Comparison of ENCODE assay signal across 10 mouse cellular contexts in the genomic region with DNA sequence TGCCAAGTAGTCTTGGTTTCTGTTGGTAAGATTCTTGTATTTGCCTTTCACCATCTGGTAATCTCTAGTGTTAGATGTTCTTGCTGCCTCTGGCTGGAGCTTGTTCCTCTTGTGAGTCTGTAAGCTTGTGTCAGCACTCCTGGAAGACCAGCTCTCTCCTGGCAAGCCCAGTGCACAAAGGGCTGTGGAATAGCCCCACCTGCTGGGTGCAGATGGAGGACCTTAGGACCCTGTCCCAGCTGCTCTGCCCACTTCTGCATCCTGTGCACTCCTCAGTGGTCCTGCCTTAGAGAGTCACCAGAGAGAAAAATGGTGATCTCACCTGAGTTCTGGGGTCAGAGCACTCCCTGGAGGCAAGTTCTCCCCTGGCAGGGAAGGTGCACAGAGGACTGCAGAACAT.
DNase-seq lines count a peak whose midpoint lies in the region; ATAC-seq and TF ChIP-seq lines count a peak whose summit lies in the region.
"Had no signal": no experiment of that assay in that cellular context is flagged by ENCODE, and none has a peak within 500 bp of the region (broad histone marks: within the 10 kb centered on the region; RNA-seq: fewer than 3 reads in every experiment).

No protein-coding gene starts in this region.

- H3K4me3 ChIP-seq in gastrocnemius, adult 2 months: no peak overlapping the region
- H3K4me3 ChIP-seq in kidney, embryonic 14.5 days (ENCODE audit: low read length): no peak overlapping the region
- H3K4me3 ChIP-seq: limb, embryonic 12.5 days had no signal

- H3K36me3 ChIP-seq in kidney, embryonic 14.5 days (ENCODE audit: control insufficient read depth, insufficient read depth, low read length): no peaks in the 10 kb centered on the region
- H3K36me3 ChIP-seq: limb, embryonic 12.5 days had no signal

- H3K9me3 ChIP-seq in kidney, embryonic 14.5 days (ENCODE audit: control insufficient read depth, low read length): no peaks in the 10 kb centered on the region
- H3K9me3 ChIP-seq: limb, embryonic 12.5 days had no signal

- no peaks in the 10 kb centered on the region for H3K4me1 ChIP-seq in kidney, embryonic 14.5 days (ENCODE audit: control insufficient read depth, insufficient read depth, low read length)
- H3K4me1 ChIP-seq: limb, embryonic 12.5 days had no signal

- peak; percentile 56 for TF ChIP-seq CTCF in gastrocnemius, adult 2 months (IDR thresholded peaks at IDR 0.05)

- no peak overlapping the region for H3K4me2 ChIP-seq in kidney, embryonic 14.5 days (replicated peaks; ENCODE audit: low read depth, low read length)
- H3K4me2 ChIP-seq: limb, embryonic 12.5 days had no signal

- H3K9ac ChIP-seq in kidney, embryonic 14.5 days (ENCODE audit: low read depth, low read length): no peak overlapping the region
- H3K9ac ChIP-seq: limb, embryonic 12.5 days had no signal

- peak; percentile 81; the same call in 1 of the 2 replicates for ATAC-seq in kidney, embryonic 14.5 days (ENCODE audit: low FRiP score, low TSS enrichment)
- ATAC-seq: CD4-positive, CD25-positive, alpha-beta regulatory T cell, adult 4 months had no signal

- H3K27ac ChIP-seq in gastrocnemius, adult 2 months: no peak overlapping the region
- H3K27ac ChIP-seq in kidney, embryonic 14.5 days (ENCODE audit: low read depth, low read length): no peak overlapping the region
- H3K27ac ChIP-seq: limb, embryonic 12.5 days had no signal

- no peaks in the 10 kb centered on the region for H3K27me3 ChIP-seq in kidney, embryonic 14.5 days (ENCODE audit: control insufficient read depth, insufficient read depth, low read length)
- H3K27me3 ChIP-seq: limb, embryonic 12.5 days had no signal

- intact Hi-C loops in gastrocnemius, adult 2 months (cut with DNase I): no loop called here

- peak; percentile 50 for DNase-seq in gastrocnemius, adult 2 months
- no peak for DNase-seq in gastrocnemius, postnatal 4 days (ENCODE audit: low spot score in 2 of 2)
- peak; percentile 58 for DNase-seq in testis, postnatal 10 days (ENCODE audit: low spot score)
- no peak for DNase-seq in testis, postnatal 14 days (ENCODE audit: low spot score)
- peak; percentile 51 for DNase-seq in yolk sac, embryonic 10.5 days (ENCODE audit: low spot score)
- DNase-seq in layer of hippocampus, adult 9-11 months: no peak
- no peak for DNase-seq in cerebellum, postnatal 36 days

Comparison
In these comparisons a context has a peak if more than half of its experiments do, and no peak if none do; other contexts are left out.
1. DNase-seq: peak in gastrocnemius, adult 2 months (single experiment), testis, postnatal 10 days (single experiment) and yolk sac, embryonic 10.5 days (single experiment); none in gastrocnemius, postnatal 4 days (0 of 2), testis, postnatal 14 days (single experiment), layer of hippocampus, adult 9-11 months (single experiment) and cerebellum, postnatal 36 days (0 of 2).